Mouse (Mus musculus) right cerebral cortex, adult 2 months (tissue): ENCODE results near the gene Aicda.
"Not testable (repeated sequence)": the region's sequence is repeated elsewhere in the genome, so short reads cannot be mapped to it uniquely, and the experiment has no call there.

Experiments
- DNase-seq, 2 experiments: peaks; one replicate each; pipeline ENCODE4 v3.0.0; 2021 to 2022; ENCODE audit warnings: low spot score in 2 of 2

Aicda gene

GRCm38 (mm10) chr6:122553606-122554005, at the start of gene Aicda:
Aicda (plus strand) TSS chr6:122553801.
- no peak for DNase-seq

GRCm38 (mm10) chr6:122505041-122505440, 48.6 kb upstream of the Aicda start:
- no peak for DNase-seq

- no peak for DNase-seq
These were observed 48.1 kb upstream of the Aicda start, which contains the start of gene Mfap5 for GRCm38 (mm10) chr6:122505545-122505944. Mfap5 (plus strand) TSS chr6:122505845.

GRCm38 (mm10) chr6:122508494-122508893, 45.1 kb upstream of the Aicda start:
- DNase-seq: no peak

- no peak for DNase-seq
These were observed 40.4 kb upstream of the Aicda start for GRCm38 (mm10) chr6:122512914-122513878.

- DNase-seq: no peak
These were observed 39.3 kb upstream of the Aicda start for GRCm38 (mm10) chr6:122514312-122514711.

GRCm38 (mm10) chr6:122515762-122516161, 37.8 kb upstream of the Aicda start:
- not testable (repeated sequence) for DNase-seq

GRCm38 (mm10) chr6:122517668-122518067, 35.9 kb upstream of the Aicda start:
- DNase-seq: no peak

- DNase-seq: peak; percentile 4 to 41
These were observed 34.2 kb upstream of the Aicda start for GRCm38 (mm10) chr6:122519384-122519783.

GRCm38 (mm10) chr6:122522595-122522994, 31.0 kb upstream of the Aicda start:
- peak; percentile 6 to 8 for DNase-seq

- no peak for DNase-seq
These were observed 30.3 kb upstream of the Aicda start for GRCm38 (mm10) chr6:122523289-122523688.

- no peak for DNase-seq
These were observed 26.0 kb upstream of the Aicda start for GRCm38 (mm10) chr6:122527596-122527995.

GRCm38 (mm10) chr6:122528136-122528535, 25.5 kb upstream of the Aicda start:
- DNase-seq: peak in 1 of 2 experiments; percentile 5

GRCm38 (mm10) chr6:122531466-122532174, 22.0 kb upstream of the Aicda start:
- DNase-seq: no peak

GRCm38 (mm10) chr6:122532883-122533302, 20.7 kb upstream of the Aicda start:
- DNase-seq: no peak

GRCm38 (mm10) chr6:122534032-122534431, 19.6 kb upstream of the Aicda start:
- no peak for DNase-seq

GRCm38 (mm10) chr6:122539564-122539963, 14.0 kb upstream of the Aicda start:
- DNase-seq: peak; percentile 15 to 23

- DNase-seq: not testable (repeated sequence)
These were observed 11.1 kb upstream of the Aicda start for GRCm38 (mm10) chr6:122542459-122542858.

GRCm38 (mm10) chr6:122543574-122543973, 10.0 kb upstream of the Aicda start:
- DNase-seq: no peak

- DNase-seq: no peak
These were observed 8.9 kb upstream of the Aicda start for GRCm38 (mm10) chr6:122544672-122545071.

GRCm38 (mm10) chr6:122545289-122545882, 8.2 kb upstream of the Aicda start:
- no peak for DNase-seq

GRCm38 (mm10) chr6:122545948-122546347, 7.7 kb upstream of the Aicda start:
- no peak for DNase-seq
